Mouse (Mus musculus) ES-E14 (cell line): ENCODE measurements around the gene 4930404N11Rik. TPM values are rescaled to one million over a fixed set of nuclear protein-coding genes. Genes with fewer than 3 reads are reported as not detected.

Experiments used
- DNase-seq: peaks from one replicate; pipeline ENCODE4 v3.0.0-alpha.2; 2013; ENCODE audit warnings: low read depth, low spot score
- H3K27ac ChIP-seq: 2 replicates; pipeline ENCODE4 v1.5.1; 2012; ENCODE audit warnings: low read depth, mild to moderate bottlenecking, low read length, moderate library complexity, mixed read lengths; ENCODE audit not compliant: poor library complexity, insufficient read depth, severe bottlenecking
- H3K36me3 ChIP-seq: 2 replicates; pipeline ENCODE4 v1.6.1; 2012; ENCODE audit warnings: mild to moderate bottlenecking, low read length, moderate library complexity, mixed read lengths; ENCODE audit not compliant: control insufficient read depth, poor library complexity, insufficient read depth, severe bottlenecking
- H3K4me1 ChIP-seq, 2 experiments: fragments of 150-350 bp in 1 of 2; sonication (generic) in 1 of 2; 2 replicates each; pipeline ENCODE4 v1.6.1; 2012; ENCODE audit warnings: low read length in 2 of 2, mild to moderate bottlenecking in 1 of 2, mixed read lengths in 1 of 2; ENCODE audit not compliant: control insufficient read depth in 2 of 2, insufficient read depth in 2 of 2, poor library complexity in 1 of 2
- H3K4me3 ChIP-seq, 2 experiments: fragments of 150-350 bp in 1 of 2; sonication (generic) in 1 of 2; 2 replicates each; pipeline ENCODE4 v1.5.1; 2012; ENCODE audit warnings: low read length in 2 of 2, low read depth in 1 of 2, mild to moderate bottlenecking in 1 of 2, mixed read lengths in 1 of 2; ENCODE audit not compliant: insufficient read depth in 1 of 2, poor library complexity in 1 of 2, severe bottlenecking in 1 of 2
- H3K9ac ChIP-seq: 2 replicates; pipeline ENCODE4 v1.6.1; 2012; ENCODE audit warnings: low read depth, mild to moderate bottlenecking, low read length, mixed read lengths; ENCODE audit not compliant: poor library complexity, insufficient read depth, severe bottlenecking
- H3K9me3 ChIP-seq: fragments of 150-350 bp; sonication (generic); 2 replicates; pipeline ENCODE4 v1.6.1; 2012; ENCODE audit warnings: low read depth, mild to moderate bottlenecking, low read length; ENCODE audit not compliant: control insufficient read depth, insufficient read depth
- CHD2 ChIP-seq: IDR thresholded peaks from 2 replicates; pipeline ENCODE4 v1.6.1; 2014; ENCODE audit warnings: mild to moderate bottlenecking, low read depth, low read length, inconsistent platforms
- HCFC1 ChIP-seq: IDR thresholded peaks from 2 replicates; pipeline ENCODE4 v1.6.1; 2012; ENCODE audit warnings: low read length, inconsistent platforms, borderline replicate concordance; ENCODE audit not compliant: insufficient read depth
- MAFK ChIP-seq: IDR thresholded peaks from 2 replicates; pipeline ENCODE4 v1.6.1; 2014; ENCODE audit warnings: mild to moderate bottlenecking, low read depth, low read length, inconsistent platforms; ENCODE audit not compliant: insufficient read depth
- ZC3H11A ChIP-seq: IDR thresholded peaks from 2 replicates; pipeline ENCODE4 v1.6.1; 2012; ENCODE audit warnings: low read depth, mild to moderate bottlenecking, inconsistent platforms, low read length, borderline replicate concordance
- ZNF384 ChIP-seq: IDR thresholded peaks from 2 replicates; pipeline ENCODE4 v1.6.1; 2012; ENCODE audit warnings: low read depth, low read length, inconsistent platforms
- in situ Hi-C, 2 experiments: fragments of 600-800 bp; cut with MboI; formaldehyde crosslinking; loops; one replicate each; pipeline ENCODE4 v1.15.1; 2025; ENCODE audit warnings: low sequenced_read_pairs in 2 of 2, inconsistent platforms in 1 of 2; ENCODE audit not compliant: unreplicated experiment in 2 of 2
- total RNA-seq: library from RNA; depleted of rRNA; stranded (reverse); fragments of 300-350 nt; gene quantifications from 2 replicates; pipeline ENCODE4 v1.2.3, GENCODE M21; 2012

Gene 4930404N11Rik
- total RNA-seq, 1 experiment: 9.4 TPM

GRCm38 (mm10) chr10:81354738-81355477 is 10.7 kb downstream of the 4930404N11Rik start:
- Histone ChIP-seq H3K4me3 (no peak overlapping the region; a peak in 1 of 4 replicates), H3K36me3 (peaks cover 1% of the 10 kb centered on the region; the same call in 1 of the 2 replicates), H3K9ac (peak overlapping the region; percentile 34; the same call in 1 of the 2 replicates), H3K27ac (peak overlapping the region; percentile 94), H3K4me1 (peaks cover 11 to 26% of the 10 kb centered on the region in 2 experiments; a peak in 3 of 4 replicates), H3K9me3 (no peaks in the 10 kb centered on the region)
- in situ Hi-C loops: no loop called here
- no peak for DNase-seq
- TF ChIP-seq ZC3H11A (no peak), CHD2 (no peak), ZNF384 (no peak), MAFK (peak; percentile 89), HCFC1 (no peak)

- peak; percentile 81 for DNase-seq
- Histone ChIP-seq H3K9me3 (no peaks in the 10 kb centered on the region), H3K9ac (peak overlapping the region; percentile 49; the same call in 1 of the 2 replicates), H3K4me1 (peaks cover 11 to 23% of the 10 kb centered on the region in 2 experiments; a peak in 3 of 4 replicates), H3K4me3 (peak overlapping the region; percentile 35 to 62), H3K36me3 (no peaks in the 10 kb centered on the region), H3K27ac (peak overlapping the region; percentile 1; the same call in 1 of the 2 replicates)
- in situ Hi-C loops: no loop called here
- TF ChIP-seq CHD2: no peak
- no peak for TF ChIP-seq HCFC1
- TF ChIP-seq ZC3H11A: no peak
- no peak for TF ChIP-seq ZNF384
Observed at GRCm38 (mm10) chr10:81351678-81352291, 13.8 kb downstream of the 4930404N11Rik start.

DNA sequence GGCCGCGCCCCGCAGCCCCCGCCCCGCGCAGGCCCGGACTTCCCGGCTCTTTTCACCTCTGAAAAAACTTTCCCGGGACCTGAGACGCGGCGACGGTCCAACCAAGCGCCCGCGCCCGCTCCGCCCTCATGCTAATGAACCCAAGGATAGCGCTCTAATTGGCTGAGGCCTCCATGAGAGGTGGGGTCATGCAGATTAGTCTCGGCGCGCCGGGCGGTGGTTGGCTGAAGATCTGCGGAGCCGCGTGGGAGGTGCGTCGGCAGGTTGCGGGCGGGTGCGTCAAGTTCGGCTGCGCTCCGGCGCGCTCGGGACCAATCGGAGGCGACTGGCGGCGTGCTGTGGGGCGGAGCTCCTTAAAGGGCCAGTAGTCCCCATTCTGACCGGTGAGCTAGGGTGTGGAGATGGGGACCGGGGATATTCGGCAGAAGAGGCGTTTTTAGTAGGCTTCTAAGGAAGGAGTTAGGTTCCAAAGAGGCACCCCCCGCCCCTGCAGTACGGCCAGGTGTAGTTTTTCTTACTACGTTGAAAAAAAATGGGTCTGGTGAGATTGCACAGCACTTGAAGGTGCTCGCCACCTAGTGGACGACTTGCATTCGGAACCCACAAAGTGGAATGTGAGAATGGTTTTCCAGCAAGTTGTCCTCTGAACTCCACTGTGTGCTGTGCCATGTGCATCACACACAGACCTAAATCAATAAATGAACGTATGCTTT is 15.1 kb downstream of the 4930404N11Rik start, which contains the start of gene Hmg20b:
Gene Hmg20b (minus strand): TSS at position 130 of the 713 bp plus-strand sequence.
- peak within 1 kb of the TSS; percentile 76 for H3K9ac ChIP-seq
- H3K4me3 ChIP-seq: peak within 1 kb of the TSS; percentile 75 to 87
- H3K27ac ChIP-seq: peak within 1 kb of the TSS; percentile 69; the same call in 1 of the 2 replicates
- in situ Hi-C loops: no loop called here
- TF ChIP-seq ZNF384: peak; percentile 87
- TF ChIP-seq ZC3H11A: no peak
- 0 out of 2 replicates have a peak, but pooled peaks have one; percentile 15 for TF ChIP-seq CHD2
- peaks cover 11 to 20% of the 10 kb centered on the region in 2 experiments; a peak in 3 of 4 replicates for H3K4me1 ChIP-seq
- no peaks in the 10 kb centered on the region for H3K9me3 ChIP-seq
- no peaks in the 10 kb centered on the region for H3K36me3 ChIP-seq
- DNase-seq: peak; percentile 97

GRCm38 (mm10) chr10:81349961-81350350 is 15.7 kb downstream of the 4930404N11Rik start:
- TF ChIP-seq HCFC1 (no peak), ZNF384 (no peak), CHD2 (no peak), MAFK (no peak), ZC3H11A (no peak)
- Histone ChIP-seq H3K4me1 (peaks cover 9 to 19% of the 10 kb centered on the region in 2 experiments; a peak in 3 of 4 replicates), H3K27ac (peak overlapping the region; percentile 2; the same call in 1 of the 2 replicates), H3K36me3 (no peaks in the 10 kb centered on the region), H3K9ac (peak overlapping the region; percentile 67), H3K4me3 (peak overlapping the region; percentile 69 to 87), H3K9me3 (no peaks in the 10 kb centered on the region)
- DNase-seq: no peak
- in situ Hi-C loops: no loop called here
